Mouse (Mus musculus) gastrocnemius, postnatal 10 days (tissue): Measurements from ENCODE around the gene Mef2c. TPM values are rescaled to one million over a fixed set of nuclear protein-coding genes. Genes with fewer than 3 reads are reported as not detected.

Experiments
- DNase-seq: peaks from one replicate; pipeline ENCODE4 v3.0.0; 2021; ENCODE audit warnings: mixed read lengths
- total RNA-seq, 2 experiments: library from RNA; stranded (reverse); gene quantifications; 2 replicates each; pipeline ENCODE4 v1.2.3; 2021

Mef2c gene
- total RNA-seq, 2 experiments from 2014 or later: 442 to 475 TPM

DNA sequence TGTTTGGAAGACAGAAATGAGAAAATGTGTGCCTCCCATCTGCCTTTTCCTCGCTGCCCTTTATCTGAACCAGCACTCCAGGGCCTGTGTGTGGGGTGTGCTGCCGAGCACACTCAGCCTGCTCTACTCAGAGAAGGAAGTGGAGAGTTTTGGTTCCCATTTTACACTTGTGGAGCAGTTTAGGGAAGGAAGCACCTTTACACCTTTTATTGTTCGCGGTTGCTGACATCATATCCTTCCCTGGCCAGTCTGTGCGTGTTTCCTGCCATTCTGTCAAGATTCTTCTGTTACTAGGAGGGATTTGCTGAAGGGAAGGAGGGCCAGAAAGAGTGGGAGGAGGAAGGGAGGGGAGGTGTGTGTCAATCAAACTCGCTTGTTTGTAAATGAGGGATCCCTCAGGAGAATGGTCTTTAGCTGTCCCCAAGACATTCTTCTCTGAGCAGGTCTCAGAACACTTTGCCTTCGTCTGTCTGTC lies 68.2 kb downstream of the Mef2c start:
- no peak for DNase-seq

DNA sequence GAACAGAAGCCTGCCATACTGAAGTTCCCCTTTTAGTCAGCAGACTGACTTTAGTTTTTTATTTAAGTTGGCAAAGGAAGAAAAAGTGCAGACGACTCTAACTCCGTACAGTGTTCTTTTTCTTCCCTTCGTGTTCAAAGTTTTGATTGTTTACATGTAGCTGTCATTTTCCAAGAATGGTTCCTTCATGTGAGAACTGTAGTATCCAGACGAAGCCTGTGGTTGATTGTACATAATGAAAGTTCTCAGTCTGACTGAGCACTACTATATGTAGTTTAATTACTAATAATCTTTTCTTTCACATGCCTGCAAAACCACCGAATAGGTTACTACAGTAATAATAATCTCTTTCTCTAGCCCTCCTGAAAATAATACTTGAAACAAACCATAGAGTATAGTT lies 68.6 kb downstream of the Mef2c start:
- no peak for DNase-seq

DNA sequence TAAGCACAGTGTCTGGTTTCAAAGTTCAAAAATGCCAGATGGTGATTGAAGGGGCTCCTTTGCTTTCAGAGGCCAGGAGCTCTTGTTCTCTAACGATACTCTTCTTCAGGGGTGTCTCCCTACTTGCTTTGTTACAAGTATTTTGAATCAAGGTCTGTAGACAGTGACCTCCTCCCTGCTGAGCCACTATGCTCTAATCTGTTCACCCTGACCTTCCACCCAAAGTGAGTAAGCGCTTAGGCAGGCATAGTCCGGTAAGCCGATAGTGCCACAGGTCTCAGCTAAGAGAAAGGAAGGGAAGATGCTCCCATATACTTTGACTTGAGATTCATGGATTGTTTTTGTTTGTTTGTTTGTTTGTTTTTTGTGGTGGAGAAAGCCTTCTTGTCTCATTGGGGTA lies 69.5 kb downstream of the Mef2c start:
- no peak for DNase-seq

DNA sequence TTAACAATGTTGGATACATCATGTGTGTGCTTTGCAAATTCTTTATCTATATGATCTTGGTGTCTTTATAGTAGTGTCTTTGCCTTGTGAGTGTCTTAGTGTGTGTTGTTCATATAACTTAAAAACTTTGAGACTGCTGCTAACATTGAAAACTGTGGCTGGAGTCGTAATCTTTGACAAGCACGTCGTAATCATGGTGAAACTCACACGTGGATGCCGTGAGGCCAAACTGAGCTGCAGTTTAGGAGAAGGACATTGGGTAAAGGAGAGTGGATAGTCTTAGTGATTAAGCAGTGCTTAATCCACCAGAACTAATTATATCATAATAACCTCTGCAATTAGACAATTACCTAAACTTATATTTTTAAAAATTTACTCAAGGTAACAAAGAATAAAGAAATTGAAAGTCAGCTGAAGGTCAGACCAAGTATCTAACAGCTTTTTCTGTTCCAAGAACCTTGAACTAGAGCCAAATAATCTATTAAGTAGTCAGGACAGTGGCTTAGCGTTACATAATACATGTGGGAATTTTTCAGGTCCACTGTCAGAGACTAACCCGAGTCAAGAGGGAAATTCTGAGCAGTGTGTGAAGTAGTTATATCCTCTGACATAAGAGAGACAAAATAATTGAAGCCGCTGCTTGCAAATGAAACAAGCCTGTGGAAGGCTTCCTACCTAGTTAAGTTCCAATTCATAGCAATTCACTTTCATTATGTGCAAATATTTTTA lies 70.2 kb downstream of the Mef2c start:
- no peak for DNase-seq

DNA sequence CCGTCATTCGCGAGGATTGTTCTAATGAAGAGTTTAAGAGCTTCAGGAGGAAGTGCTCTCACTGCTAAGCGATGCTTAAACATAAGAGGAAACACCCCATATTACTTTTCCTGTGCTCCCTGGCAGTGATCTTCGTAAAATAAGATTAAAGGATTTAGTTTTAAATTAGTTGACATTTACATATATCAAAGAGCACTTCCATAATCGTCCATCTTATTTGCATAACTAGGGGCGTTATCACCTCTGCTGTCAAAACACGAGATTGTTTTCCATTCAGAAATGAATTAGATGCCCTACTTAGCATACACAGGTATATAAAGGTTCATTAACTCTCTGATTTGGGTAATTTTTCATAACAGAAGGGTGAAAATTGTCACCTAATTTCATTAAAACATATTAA lies 71.0 kb downstream of the Mef2c start:
- no peak for DNase-seq

DNA sequence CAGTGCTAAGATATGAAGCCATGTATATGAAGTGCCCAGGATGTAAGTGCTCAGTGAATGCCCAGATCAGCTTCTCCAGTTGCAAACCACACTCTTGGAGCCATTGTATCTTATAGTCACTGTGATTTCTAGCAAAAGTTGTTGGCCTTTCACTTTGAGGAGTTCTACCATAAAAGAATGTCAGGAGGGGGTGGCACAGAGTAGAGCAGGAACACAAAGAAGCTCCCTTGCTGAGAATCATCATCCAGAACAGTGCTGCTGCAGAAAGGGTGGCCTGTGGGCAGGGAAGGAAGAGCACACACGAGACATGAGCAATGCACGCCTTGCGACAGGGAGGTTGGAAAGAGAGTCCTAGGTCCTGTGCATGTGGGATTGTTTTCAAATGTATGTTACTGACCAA lies 75.6 kb downstream of the Mef2c start:
- DNase-seq: no peak

DNA sequence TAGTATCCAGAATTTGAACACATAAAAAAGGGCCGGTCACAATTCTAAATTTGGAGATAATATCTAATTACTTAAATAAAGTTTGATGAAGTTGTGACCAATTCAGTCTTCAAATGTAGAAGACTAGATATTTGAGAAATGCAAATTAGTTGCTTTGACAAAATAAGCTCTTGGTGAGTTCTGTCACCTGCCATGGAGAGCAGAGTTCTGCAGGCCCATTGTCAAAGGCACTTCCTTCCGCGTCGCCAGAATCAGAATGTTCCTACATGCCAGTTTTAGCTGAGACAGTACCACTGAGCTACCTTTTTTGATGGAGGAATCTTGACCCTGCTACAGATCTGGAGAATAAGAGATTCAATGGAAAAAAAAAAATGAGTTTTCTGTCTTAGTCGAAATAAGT lies 77.0 kb downstream of the Mef2c start:
- no peak for DNase-seq

DNA sequence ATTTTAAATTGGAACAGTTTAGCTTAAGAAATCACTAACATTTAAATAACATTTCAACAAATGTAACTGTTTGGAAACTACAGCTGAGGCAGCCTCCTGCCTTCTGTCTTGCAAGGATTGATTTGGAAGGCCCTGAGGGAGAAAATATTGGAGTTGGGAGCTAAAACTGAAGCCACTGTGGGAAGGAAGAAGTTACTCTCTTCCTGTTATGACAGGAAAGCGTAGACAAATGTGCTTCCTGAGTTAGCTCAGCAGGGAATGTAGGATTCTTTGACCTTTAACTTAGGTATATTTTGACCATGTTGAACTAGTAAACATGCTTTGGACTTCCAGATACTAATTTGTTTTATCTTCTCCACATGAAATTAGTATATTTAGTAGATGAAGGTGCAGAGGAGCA lies 78.7 kb downstream of the Mef2c start:
- DNase-seq: no peak

DNA sequence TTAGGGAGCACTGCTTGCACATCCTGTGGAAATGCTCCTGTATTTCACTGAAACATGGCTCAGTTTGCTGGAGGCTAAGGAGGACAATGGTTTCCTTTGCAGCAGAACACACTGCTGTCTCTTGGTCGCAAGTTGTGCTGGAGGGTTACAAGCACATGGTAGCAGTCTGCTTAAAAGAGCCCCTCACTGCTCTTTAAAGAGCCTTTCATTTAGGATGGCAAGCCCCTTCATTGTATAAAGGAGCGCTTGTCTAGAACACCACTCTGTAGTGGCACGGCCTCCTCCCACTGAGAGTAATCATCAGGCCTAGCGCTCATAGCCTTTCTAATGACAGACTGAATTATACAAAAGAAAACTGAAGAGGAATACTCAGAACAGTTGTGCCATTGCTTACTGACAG lies 80.0 kb downstream of the Mef2c start:
- no peak for DNase-seq

DNA sequence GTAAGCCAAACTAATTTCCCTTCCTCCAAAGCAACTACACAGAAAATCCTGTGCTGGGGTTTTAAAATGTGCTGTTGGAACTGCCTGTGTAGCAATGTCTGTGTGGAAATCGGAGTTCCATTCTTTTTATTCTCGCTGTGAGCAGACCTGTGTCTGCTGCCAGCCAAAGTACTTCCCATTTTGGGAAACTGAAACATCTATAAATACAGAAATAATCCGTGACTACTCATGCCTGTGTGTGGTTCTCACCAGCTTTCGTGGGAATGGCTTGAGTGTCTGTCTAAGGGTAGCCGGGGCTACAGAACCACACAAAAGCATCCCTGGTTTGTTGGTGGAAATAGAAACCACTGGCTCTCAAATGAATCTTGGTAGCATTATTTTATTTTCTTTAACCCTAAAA lies 81.5 kb downstream of the Mef2c start:
- DNase-seq: no peak

DNA sequence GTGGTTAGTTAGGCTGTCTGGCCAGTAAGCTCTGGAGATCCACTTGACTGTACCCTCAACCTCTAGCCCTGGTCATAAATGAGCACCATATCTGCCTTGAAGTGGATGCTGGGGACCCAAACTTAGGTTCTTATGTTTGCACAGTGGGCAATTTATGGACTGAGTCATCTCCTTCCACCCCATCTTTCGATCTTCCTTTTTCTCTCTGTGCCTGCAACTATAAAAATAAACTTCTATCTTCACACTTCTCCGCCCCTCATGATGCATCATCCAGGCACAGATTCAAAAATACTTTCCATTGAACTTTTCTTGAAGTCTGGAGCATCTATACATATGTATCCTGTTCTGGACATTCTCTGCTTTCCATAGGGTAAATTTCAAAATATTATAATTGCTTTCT lies 84.4 kb downstream of the Mef2c start:
- DNase-seq: no peak

DNA sequence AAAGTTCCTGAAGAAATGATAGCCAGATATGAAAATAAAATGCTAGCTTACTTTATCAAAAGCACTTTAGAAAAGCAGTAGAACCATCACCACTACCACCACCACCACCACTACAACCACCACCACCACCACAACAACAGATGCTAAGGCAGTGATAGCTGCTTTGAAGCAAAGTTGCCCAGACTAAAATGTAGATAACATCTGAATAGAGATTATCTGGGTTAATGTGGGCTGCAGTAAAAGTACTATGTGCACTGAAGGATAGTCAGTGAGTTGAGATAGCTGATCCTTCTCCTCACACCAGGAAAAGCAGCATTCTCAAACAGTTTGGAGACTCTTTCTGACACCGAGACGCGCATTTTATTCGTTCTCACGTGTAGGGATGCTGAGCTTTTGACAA lies 87.1 kb downstream of the Mef2c start:
- DNase-seq: no peak

DNA sequence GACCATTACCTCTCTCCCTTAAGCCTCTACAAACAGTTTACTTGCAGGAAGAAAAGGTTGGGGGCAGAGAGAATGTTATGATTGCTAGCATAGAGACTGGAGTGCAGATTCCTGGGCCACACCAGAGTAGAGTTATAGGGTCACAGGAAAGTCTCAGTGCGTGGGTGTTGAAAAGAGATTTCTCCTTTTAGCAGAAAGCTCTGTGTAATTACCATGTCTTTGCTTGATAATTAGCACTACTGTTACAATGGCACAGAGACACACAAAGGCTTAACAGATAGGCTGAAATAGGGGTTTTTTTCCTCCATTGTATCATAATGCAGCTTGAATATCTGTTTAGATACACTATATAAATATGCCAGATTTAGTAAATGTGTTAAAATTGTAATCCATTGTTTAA lies 91.6 kb downstream of the Mef2c start:
- DNase-seq: no peak

DNA sequence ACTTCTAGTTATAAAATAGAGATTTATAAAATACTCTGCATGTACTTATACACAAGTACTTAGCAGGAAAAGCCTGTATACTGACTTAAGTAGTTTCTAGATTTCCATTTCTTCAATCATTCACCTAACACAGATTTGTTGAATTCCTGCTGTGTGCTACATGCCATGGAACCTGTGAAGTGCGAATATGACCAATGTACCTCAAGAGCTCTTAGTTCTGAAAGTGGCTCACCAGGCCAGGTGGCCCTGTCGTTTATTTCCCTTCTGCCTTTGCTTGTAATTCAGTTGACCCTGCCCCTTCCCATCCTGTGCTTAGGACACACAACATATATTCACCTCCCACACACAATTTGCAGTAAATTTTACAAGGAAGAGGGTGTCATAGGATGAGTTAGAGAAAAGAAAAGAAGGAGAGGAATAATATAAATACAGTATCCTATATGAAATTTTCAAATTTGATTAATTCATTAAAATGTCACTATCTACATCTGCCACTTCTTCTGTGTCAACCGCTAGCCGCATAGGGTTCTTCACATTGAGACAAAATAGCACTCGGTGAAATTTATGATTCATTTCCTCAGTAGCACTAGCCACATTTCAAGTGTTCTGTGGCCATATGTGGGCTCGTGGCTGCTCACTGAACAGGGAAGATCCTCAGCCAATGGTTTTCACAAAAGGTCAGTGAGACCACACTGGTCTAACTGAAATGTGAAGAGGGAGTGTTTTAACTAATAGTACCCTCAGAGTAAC lies 93.3 kb downstream of the Mef2c start:
- DNase-seq: no peak

DNA sequence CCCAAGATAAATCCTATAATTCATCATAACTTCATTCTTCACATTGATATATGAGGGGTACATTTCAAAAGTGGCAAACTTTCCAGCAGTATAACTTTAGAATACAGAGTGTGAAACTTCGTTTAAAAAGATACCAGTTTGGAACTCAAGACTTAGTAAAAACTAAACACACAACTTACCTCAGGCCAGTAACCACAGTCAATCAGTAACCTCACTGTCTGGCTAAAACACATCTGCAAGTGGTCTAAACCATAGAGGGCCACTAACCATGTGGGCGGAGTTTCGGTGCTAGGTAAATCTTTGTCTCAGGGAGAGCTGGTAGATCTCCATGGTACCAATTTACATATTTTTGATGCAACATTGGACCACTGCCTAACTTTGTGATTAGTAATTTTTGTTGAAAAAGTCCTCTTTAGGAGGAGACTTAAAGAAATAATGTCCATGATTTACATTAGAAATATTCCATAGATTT lies 93.9 kb downstream of the Mef2c start:
- no peak for DNase-seq

DNA sequence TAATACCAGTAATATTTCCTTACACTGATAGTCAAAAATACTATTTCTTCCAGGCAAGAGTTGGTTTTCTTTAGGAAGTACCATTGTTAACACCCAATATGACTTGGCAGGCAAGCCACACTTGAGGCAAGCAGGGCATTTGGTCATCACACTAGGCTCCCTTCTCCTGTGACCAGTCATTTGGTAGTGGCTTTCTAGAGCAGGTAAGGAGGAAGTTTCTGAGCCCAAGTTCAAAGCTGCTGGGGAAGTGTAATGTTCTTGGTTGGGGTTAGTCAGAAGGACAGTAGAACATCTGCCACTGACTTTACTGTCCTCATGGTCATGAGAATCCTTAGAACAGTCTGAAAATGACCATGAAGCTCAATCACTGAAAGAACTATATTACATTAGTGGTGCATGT lies 96.5 kb downstream of the Mef2c start:
- DNase-seq: no peak

DNA sequence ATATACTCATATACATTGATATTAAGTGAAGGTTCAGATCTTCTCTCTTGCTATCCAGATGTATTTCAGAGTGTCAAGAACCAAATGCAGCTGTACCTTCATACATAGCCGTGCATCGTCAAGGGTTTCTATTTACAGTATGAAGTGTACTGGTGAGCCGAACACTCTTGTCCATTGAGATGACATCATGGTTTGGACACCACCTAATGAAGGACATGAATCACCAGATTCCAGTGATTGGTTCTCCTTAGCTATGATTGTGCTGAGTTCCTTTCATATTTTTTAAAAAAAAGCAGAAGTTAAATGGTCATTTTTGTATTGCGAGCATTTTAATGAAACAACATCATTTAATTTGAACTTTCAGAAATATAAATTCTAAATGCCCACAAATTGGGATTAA lies 97.9 kb downstream of the Mef2c start:
- no peak for DNase-seq

DNA sequence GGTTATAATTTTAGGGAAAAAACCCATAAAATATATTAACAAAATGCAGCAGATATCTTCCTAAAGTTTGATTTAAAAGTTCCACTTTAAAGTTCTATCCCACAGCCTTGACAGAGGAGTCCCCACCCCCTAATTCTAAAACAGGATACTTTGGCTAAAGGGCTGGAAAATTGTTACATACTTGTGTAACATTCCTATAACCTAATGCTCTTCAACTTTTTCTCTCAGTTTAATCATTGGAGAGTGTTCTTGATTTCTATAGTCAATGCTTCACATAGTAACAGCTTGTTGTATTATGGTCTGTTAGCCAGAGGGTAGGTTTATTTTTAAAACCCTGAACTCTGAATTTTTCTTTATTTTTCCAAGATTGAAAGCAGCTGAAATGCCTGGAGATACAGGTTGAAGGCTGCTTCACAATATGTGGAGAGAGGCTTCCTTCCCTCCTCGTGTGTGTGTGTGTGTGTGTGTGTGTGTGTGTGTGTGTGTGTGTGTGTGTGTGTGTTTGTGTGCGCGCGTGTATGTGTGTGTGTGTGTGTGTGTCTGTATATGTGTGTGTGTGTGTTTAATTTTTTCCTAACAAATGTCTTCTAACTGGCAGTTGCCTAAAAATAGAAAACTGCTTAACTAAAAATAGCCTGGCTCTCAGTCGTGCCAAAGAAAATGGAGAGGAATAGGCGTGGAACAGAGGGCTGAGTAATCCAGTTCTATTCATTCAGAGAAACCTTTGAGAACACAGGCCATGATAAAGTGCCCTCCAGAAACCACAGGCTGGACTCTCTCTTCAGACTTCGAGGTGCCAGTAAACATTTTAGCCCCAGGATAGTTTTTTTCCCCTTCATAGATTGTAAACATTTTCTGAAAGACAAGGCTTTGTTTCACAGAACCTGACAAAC lies 99.8 kb downstream of the Mef2c start:
- no peak for DNase-seq

DNA sequence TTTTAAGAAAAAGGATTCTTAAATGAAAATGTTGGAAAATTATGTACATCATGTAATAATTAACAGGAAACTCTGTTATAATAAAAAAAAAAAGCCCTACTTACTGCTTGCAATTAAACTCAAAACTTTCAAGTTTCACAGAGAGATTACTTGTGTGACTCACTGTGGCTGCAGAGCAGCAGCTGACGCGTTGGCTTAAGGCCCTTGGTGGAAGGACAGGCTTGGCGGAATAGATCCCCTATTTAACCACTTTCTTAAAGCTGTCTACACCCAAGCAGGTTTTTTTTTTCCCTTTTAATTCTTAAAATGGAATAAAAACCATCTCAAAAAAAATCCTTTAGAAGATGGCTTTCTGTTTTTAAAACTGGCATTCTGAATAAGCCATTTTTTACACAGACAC lies 100.5 kb downstream of the Mef2c start:
- peak; percentile 35 for DNase-seq

DNA sequence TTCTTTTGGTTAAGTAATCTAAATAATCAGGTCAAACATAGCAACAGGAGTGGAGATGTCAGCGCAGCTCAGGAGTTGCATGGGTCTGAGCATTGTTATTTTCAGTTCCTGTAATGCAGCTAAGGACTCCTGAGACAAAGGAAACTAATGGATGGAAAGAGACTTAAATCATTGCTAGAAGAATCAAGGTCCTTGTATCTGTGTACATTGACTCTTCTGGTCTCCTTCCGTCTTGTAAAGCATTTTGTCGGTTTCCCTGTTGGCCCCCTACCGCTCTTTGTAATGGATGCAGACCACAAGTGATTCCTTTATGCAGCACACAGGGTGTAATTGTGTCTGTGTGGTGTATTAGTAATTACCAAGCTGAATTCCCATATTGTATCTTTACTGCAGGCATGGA lies 101.0 kb downstream of the Mef2c start:
- no peak for DNase-seq

DNA sequence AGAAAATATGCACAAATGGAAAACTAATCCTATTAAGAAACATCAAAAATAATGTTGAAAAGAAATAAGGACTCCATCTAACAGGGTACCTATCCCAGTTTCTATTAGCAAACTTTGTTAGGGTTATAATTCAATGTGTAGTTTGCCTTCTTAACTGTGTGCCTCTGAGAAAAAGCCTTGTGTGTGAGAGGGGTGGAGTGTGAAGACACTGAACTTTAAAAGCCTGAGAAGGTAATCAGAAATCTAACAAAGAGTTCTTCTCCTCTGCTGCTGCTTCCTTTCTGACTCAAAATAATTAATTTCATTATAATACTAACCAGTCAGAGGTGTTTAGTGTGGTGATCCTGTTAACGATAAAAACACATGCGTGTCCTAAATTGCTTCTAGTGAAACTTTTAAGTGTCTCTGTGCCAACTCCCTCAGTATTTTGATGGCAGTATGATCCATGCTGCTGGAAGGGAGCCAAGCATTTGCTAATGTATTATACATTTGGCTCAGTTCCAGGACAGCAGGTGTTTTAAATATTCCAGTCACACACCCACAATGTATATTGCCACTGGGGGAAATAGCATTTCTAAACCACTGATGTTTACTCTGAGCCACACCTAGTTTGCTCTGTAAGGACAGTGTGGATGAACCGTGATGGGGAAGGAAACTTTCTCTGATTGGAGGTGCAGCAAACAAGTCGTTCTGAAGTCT lies 104.2 kb downstream of the Mef2c start:
- DNase-seq: no peak

DNA sequence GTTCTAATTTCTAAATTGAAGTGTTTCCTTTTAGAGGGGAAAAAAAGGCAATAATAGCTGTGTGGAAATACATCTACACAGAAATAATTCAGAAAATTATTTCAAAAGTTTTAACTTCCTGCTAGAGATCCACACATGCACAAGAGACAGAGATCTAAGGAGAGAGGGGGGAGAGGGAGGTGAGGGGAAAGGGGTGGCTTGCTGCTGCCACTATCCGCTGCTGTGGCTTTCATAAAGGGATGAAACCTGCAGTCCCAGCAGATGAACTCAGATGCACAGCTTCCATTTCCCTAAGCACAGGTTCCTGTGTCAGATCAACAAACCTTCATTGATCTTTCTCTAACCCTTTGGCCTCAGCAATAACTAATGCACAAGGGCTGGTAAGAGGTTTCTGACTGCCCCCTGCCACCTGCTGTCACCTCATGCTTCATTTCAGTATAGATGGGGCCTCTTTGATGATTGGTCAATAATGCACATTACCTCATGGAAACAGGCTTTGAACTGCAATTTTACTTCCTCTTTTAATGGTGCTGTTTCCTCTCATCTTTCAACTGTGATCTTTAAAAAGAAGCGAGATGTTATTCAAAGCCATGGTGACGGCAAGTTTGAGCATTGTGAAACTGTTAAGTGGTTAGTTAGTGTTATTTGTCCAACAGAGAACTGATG lies 105.2 kb downstream of the Mef2c start:
- DNase-seq: no peak
